Mouse (Mus musculus) brain, adult 2 months (tissue): ENCODE results near the gene Rnf141.
A peak's percentile ranks its signal among the peaks of the same experiment; 100 is the strongest.

Experiments used
- DNase-seq: peaks from one replicate; pipeline ENCODE4 v3.0.0; 2011; ENCODE audit warnings: low read depth, low spot score

Rnf141 gene

DNA sequence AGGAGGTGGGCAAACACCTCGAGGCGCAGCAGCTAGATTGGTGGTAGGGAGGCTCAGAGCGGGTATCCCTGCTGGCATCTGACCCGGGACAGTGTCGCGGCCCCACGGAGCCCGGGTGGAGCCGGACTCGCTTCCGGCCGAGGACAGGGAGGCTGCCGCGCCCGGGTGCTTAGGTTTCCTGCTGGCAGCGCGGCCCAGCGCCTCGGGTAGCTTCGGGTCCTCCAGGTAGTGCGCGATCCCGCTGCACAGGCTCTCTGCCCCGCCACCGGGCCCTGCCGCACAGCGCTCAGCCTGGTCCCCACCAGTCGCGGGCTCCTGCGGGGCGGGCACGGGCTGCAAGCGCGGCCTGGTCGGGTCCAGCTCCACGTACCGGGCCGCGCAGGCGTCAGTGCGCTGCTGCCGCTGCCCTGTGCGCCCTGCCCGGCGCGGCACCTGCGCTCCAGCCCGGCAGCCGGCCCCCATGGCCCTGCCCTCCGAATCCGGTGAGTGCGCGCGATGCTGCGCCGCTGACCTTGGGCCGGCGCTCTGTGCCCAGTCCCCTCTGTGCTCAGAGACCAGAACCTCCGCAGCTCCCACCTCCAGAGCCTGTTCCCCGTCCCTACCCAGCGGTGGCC is 75.7 kb downstream of the Rnf141 start:
- peak; percentile 77 for DNase-seq

DNA sequence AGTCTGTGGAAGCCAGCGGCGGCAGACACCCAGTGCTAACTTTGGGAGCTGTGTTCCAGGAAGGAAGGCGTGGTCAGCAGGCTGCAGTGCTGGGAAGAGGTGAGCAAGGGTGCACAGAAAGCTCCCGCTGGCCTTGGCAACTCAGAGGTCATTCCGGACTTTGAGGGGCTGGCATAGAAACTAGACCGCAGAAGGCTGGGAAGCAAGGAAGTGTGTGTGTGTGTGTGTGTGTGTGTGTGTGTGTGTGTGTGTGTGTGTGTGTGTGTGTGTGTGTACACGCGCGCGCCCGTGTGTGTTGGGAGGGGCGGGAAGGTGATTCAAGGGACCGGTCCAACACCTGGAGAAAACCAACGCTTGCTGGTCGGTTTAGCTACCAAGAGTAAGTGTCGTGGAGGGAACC is 76.3 kb downstream of the Rnf141 start, which contains the start of gene Ampd3:
Gene Ampd3, plus strand, starts transcription at position 206 of the 400 bp plus-strand sequence.
- DNase-seq, result peak; percentile 50

DNA sequence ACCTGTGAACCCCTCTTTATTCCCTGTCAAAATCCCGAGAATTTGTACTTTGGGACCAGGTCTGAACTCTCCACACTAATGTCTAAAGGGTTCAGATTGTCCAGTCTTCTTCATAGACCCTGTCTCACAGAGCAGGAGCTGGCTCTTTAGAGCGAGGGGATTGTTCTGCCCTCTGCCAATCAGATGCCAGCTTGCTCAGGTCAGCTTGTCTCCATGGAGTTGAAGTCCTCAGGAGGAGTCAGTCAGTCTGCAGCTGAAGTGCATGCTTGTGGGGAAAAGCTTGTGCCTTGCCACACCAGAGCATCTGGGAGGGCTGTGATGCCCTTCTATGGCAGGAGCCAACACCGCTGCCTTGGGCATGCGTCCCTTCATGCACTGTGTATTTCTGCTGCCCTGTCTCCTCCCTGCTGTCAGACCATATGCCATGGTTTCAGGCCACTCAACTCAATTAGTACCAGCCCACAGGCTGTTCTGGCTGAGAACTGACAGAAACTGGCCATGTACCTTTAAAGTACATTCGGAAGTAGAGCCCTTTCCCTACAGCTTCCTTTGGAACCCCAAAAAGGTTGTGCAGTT is 81.6 kb downstream of the Rnf141 start:
- DNase-seq, result peak; percentile 89

DNA sequence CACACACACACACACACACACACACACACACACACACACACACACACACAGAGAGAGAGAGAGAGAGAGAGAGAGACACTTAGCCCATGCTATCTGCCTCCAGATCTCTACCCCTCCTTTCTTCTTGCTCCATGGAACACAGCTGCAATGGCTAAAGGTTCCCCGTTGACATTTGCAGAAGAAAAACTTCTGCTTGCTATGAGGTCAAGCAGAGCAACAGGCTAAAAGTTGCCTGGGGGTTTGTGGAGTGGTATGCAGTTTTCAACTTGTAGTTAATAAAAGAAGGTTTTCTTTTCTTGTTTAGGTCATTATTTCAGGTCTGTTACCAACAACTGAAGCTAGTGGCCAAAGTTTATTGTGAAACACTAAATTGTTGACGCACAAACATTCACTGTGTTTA is 87.8 kb downstream of the Rnf141 start:
- DNase-seq, result no peak

DNA sequence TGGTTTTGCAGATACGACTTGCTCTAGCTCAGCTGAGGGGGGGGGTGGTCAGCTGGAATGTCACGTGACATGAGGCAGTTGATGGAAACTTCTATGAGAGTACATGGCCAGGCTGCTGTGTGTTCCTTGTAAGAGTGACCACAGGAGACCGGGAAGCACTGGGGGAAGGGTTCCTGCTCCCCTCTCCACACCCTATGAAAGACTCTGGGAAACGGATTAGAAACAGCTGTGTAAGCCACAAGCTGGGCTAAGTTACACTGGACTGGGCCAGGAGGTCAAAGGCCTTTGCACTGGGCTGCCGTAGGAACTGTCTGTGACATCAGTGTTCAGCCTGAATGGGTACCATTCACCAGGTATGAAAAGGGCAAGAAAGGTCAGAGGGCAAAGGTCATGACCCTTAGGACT is 90.3 kb downstream of the Rnf141 start:
- no peak for DNase-seq

DNA sequence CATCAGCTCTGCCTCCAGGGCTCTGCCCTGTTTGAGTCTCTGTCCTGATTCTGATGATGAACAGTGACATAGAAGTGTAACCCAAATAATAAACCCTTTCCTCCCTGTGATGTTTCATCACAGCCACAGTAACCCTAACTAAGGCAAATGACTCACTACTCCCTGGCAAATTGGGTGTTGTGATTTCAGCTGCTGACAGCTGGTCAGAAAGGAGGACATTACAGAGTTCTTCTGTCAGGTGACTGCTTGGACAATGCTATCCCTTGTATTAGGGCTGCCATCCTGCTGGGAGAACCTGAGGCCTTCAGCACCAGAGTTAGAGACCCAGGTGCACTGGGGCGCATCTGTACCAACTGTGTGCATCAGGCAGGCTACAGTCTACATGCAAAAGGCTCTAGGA is 90.9 kb downstream of the Rnf141 start:
- no peak for DNase-seq

DNA sequence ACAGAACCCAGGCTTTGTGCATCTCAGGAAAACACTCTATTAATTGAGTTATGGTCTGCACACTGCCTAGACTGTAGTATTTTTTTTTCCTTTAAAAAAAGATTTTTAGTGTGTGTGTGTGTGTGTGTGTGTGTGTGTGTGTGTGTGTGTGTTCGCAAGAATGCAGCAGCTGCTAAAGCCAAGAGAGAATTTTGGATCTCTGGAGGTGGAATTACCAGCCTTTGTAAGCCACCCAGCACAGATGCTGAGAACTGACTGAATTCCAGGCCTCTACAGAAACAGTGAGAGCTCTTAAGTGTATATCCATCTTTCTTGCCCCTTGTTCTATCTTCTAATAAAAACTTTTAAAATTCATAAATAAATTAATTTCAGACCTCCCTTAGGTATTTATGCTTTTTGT is 92.6 kb downstream of the Rnf141 start:
- DNase-seq, result peak; percentile 75

DNA sequence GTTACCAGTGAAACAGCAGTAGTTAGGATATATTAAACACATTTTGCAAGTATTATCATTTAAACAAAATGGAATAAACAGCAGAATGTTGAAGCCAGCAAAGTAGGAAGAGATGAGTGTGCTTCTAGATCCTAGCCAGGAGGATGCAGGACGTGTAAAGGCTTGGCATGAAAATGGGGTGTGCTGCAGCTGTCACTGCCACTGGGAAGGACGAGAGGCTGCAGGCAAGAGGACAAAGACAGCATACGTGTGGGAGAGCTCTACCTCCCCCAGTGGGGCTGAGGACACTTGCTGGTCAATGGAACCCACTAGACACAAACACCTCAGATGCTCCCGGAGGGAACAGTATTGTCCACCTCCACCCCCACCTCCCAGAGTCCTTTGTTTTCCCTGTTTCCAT is 93.4 kb downstream of the Rnf141 start:
- DNase-seq, result peak; percentile 54
